Mouse (Mus musculus) C2C12 (cell line): ENCODE results near the gene Pidd1. TPM values are rescaled to one million over a fixed set of nuclear protein-coding genes. Genes with fewer than 3 reads are reported as not detected.

ENCODE experiments used
- H3K27me3 ChIP-seq: one replicate; pipeline ENCODE4 v1.6.1; 2011; ENCODE audit not compliant: control insufficient read depth, insufficient read depth, insufficient read length
- H3K36me3 ChIP-seq: one replicate; pipeline ENCODE4 v1.6.1; 2011; ENCODE audit not compliant: control insufficient read depth, insufficient read depth
- H3K4me3 ChIP-seq: one replicate; pipeline ENCODE4 v1.5.1; 2011; ENCODE audit warnings: mild to moderate bottlenecking, control low read depth; ENCODE audit not compliant: poor library complexity, insufficient read depth, severe bottlenecking
- H3K79me2 ChIP-seq: one replicate; pipeline ENCODE4 v1.6.1; 2011; ENCODE audit not compliant: control insufficient read depth, insufficient read depth
- H3K79me3 ChIP-seq: one replicate; pipeline ENCODE4 v1.6.1; 2011; ENCODE audit warnings: low read depth, control low read depth
- H3ac ChIP-seq: one replicate; pipeline ENCODE3; 2011; ENCODE audit warnings: low read depth; ENCODE audit not compliant: control insufficient read depth, insufficient read length
- CEBPB ChIP-seq: IDR thresholded peaks from one replicate; pipeline ENCODE4 v1.6.1; 2011; ENCODE audit warnings: low read depth, mild to moderate bottlenecking, control low read depth, moderate library complexity
- CTCF ChIP-seq: IDR thresholded peaks from one replicate; pipeline ENCODE4 v1.5.1; 2011; ENCODE audit not compliant: control insufficient read depth, insufficient read depth, insufficient read length
- FOSL1 ChIP-seq: IDR thresholded peaks from one replicate; pipeline ENCODE4 v1.8.0; 2011; ENCODE audit warnings: mild to moderate bottlenecking, low read length; ENCODE audit not compliant: poor library complexity, insufficient read depth, severe bottlenecking
- MAX ChIP-seq: IDR thresholded peaks from one replicate; pipeline ENCODE4 v1.6.1; 2011; ENCODE audit warnings: mild to moderate bottlenecking, control low read depth
- MYOD1 ChIP-seq: IDR thresholded peaks from one replicate; pipeline ENCODE4 v1.6.1; 2011; ENCODE audit warnings: low read depth; ENCODE audit not compliant: control insufficient read depth, insufficient read length
- MYOG ChIP-seq: IDR thresholded peaks from one replicate; pipeline ENCODE4 v1.6.1; 2011; ENCODE audit not compliant: control insufficient read depth, insufficient read length; ENCODE audit errors: extremely low read depth
- USF1 ChIP-seq: IDR thresholded peaks from one replicate; pipeline ENCODE4 v1.6.1; 2011; ENCODE audit warnings: low read depth, mild to moderate bottlenecking, control low read depth, moderate library complexity
- polyA plus RNA-seq: library from polyadenylated mRNA; unstranded; fragments of >200 nt; fragmentation: generic; extraction: Trizol; gene quantifications from one replicate; pipeline ENCODE4 v1.2.1, GENCODE M21; 2012; ENCODE audit warnings: missing spikeins

Gene Pidd1
- polyA plus RNA-seq, 1 experiment, result 9.5 TPM

- Histone ChIP-seq H3K27me3 (no peaks in the 10 kb centered on the region), H3K4me3 (no peak overlapping the region), H3ac (no peak overlapping the region), H3K79me3 (no peaks in the 10 kb centered on the region), H3K36me3 (peaks cover 3% of the 10 kb centered on the region), H3K79me2 (no peaks in the 10 kb centered on the region)
- TF ChIP-seq MYOD1, result no peak
- no peak for TF ChIP-seq MYOG
- TF ChIP-seq FOSL1, result no peak
- no peak for TF ChIP-seq CTCF
- TF ChIP-seq USF1, result no peak
- no peak for TF ChIP-seq MAX
Observed at GRCm38 (mm10) chr7:141458661-141459060, 14.8 kb upstream of the Pidd1 start.

DNA sequence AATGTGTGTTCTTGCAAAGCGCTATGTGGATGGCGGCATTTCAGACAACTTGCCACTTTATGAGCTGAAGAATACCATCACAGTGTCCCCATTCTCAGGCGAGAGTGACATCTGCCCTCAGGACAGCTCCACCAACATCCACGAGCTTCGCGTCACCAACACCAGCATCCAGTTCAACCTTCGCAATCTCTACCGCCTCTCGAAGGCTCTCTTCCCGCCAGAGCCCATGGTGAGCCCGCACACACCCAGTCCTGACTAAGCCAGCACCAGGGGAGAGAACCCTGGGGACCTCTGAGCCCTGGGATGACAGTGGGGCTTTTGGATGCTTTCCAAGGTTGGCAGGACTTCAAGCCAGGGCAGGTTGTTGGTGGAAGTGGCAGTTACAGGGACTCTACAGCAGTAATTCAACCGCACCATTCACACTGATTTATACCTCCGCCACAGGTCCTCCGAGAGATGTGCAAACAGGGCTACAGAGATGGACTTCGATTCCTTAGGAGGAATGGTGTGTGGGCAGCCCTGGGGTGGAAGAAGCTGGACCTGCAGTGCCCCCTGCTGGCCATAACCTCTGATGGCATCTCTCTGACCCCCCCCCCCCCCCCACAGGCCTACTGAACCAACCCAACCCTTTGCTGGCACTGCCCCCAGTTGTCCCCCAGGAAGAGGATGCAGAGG is 14.3 kb upstream of the Pidd1 start:
- Histone ChIP-seq H3K4me3 (no peak overlapping the region), H3ac (no peak overlapping the region), H3K27me3 (no peaks in the 10 kb centered on the region), H3K36me3 (peaks cover 3% of the 10 kb centered on the region), H3K79me3 (no peaks in the 10 kb centered on the region), H3K79me2 (no peaks in the 10 kb centered on the region)
- TF ChIP-seq CTCF, result peak; percentile 44
- no peak for TF ChIP-seq USF1
- TF ChIP-seq MYOG, result no peak
- no peak for TF ChIP-seq CEBPB
- TF ChIP-seq FOSL1, result no peak

DNA sequence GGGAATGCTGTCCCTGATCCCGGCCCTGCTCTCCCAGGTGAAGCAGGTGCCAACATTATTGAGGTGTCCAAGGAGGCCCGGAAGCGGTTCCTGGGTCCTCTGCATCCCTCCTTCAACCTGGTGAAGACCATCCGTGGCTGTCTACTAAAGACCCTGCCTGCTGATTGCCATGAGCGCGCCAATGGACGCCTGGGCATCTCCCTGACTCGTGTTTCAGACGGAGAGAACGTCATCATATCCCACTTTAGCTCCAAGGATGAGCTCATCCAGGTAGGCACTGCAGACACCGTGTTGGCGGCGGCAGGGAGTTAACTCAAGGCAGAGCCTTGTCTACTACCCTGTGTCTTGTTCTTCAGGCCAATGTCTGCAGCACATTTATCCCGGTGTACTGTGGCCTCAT is 13.4 kb upstream of the Pidd1 start:
- Histone ChIP-seq H3K36me3 (peaks cover 3% of the 10 kb centered on the region), H3K79me3 (no peaks in the 10 kb centered on the region), H3ac (no peak overlapping the region), H3K27me3 (no peaks in the 10 kb centered on the region), H3K79me2 (no peaks in the 10 kb centered on the region), H3K4me3 (no peak overlapping the region)
- no peak for TF ChIP-seq MYOG
- TF ChIP-seq CEBPB, result no peak
- no peak for TF ChIP-seq FOSL1
- no peak for TF ChIP-seq MAX
- TF ChIP-seq USF1, result no peak
- no peak for TF ChIP-seq CTCF
- no peak for TF ChIP-seq MYOD1

DNA sequence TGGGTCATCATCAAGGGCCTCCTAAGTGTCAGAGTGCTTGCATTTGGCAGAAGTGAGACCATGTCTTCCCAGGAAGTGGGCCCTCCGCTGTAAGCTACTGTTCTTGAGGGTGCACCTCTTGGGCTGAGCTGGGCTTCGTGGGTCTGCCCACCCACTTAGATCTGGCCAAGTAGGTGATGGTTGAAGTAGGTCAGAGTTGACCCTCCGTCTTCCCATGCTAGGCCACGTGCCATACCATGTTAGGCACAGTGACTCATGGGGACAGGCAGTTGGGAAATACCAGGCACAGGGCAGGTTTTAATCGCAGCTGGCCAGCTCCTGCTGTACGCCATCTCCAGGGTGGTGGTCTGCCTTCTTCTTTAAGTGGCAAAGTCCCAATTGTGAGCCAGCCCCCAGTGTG is 12.9 kb upstream of the Pidd1 start:
- no peaks in the 10 kb centered on the region for H3K27me3 ChIP-seq
- TF ChIP-seq CEBPB (peak; percentile 79), MYOG (no peak), MAX (peak; percentile 64), USF1 (peak; percentile 81)
- peaks cover 7% of the 10 kb centered on the region for H3K36me3 ChIP-seq
- no peaks in the 10 kb centered on the region for H3K79me3 ChIP-seq
- no peak overlapping the region for H3K4me3 ChIP-seq
- no peak overlapping the region for H3ac ChIP-seq
- no peaks in the 10 kb centered on the region for H3K79me2 ChIP-seq

- peak overlapping the region; percentile 76 for H3ac ChIP-seq
- H3K27me3 ChIP-seq, result no peaks in the 10 kb centered on the region
- H3K4me3 ChIP-seq, result peak overlapping the region; percentile 42
- H3K79me2 ChIP-seq, result no peaks in the 10 kb centered on the region
- peaks cover 17% of the 10 kb centered on the region for H3K36me3 ChIP-seq
- TF ChIP-seq MYOG (no peak), FOSL1 (no peak), CTCF (no peak), CEBPB (no peak), MAX (no peak), MYOD1 (no peak), USF1 (no peak)
- no peaks in the 10 kb centered on the region for H3K79me3 ChIP-seq
Observed at GRCm38 (mm10) chr7:141455610-141456314, 11.9 kb upstream of the Pidd1 start.

GRCm38 (mm10) chr7:141454967-141455551 is 11.2 kb upstream of the Pidd1 start, which contains the start of gene Pnpla2:
TSS of gene Pnpla2 (plus strand) at chr7:141455198.
- Histone ChIP-seq H3K36me3 (peaks cover 24% of the 10 kb centered on the region), H3ac (peak within 1 kb of the TSS; percentile 76), H3K79me3 (peaks cover 2% of the 10 kb centered on the region), H3K27me3 (no peaks in the 10 kb centered on the region), H3K4me3 (peak within 1 kb of the TSS; percentile 42), H3K79me2 (peaks cover 6% of the 10 kb centered on the region)
- TF ChIP-seq MYOD1 (no peak), MAX (peak; percentile 45)
